ENCODE assay signal across 9 mouse cellular contexts in genomic region chr10:99467319-99467842, GRCm38 (mm10).
DNase-seq lines count a peak whose midpoint lies in the region; ATAC-seq lines count a peak whose summit lies in the region.
"Had no signal": no experiment of that assay in that cellular context is flagged by ENCODE, and none has a peak within 500 bp of the region (broad histone marks: within the 10 kb centered on the region; RNA-seq: fewer than 3 reads in every experiment).

No protein-coding gene starts in this region.

- H3K27ac ChIP-seq in brown adipose tissue, adult 24 weeks (replicated peaks; ENCODE audit: low read depth, low read length) = peak overlapping the region; percentile 51
- H3K27ac ChIP-seq: neural tube, embryonic 13.5 days had no signal

- peak overlapping the region; percentile 0; the same call in 1 of the 2 replicates for H3K4me3 ChIP-seq in brown adipose tissue, adult 24 weeks (ENCODE audit: insufficient read depth, low read depth, low read length)
- H3K4me3 ChIP-seq: neural tube, embryonic 13.5 days had no signal

- peak; percentile 74 to 86 for ATAC-seq in hematopoietic stem cell, adult 5-6 weeks (replicated peaks in 1 of 2; ENCODE audit: insufficient read depth in 1 of 2, low FRiP score in 2 of 2, low TSS enrichment in 1 of 2, low read depth in 1 of 2, poor library complexity in 2 of 2, severe bottlenecking in 2 of 2)

- peak; percentile 91 for DNase-seq in 416B (ENCODE audit: low read depth)
- peak; percentile 13 for DNase-seq in lung, postnatal 10 days
- DNase-seq in cerebellum, postnatal 36 days = no peak
- DNase-seq in cerebellum, adult 8-10 months = no peak
- no peak for DNase-seq in urinary bladder, postnatal 14 days (ENCODE audit: low spot score)
- DNase-seq: thymus, postnatal 25 days had no signal

- H3K4me1 ChIP-seq in brown adipose tissue, adult 24 weeks (ENCODE audit: control insufficient read depth, insufficient read depth, insufficient read length, low read length) = no peaks in the 10 kb centered on the region

Comparison
In these comparisons a context has a peak if more than half of its experiments do, and no peak if none do; other contexts are left out.
1. DNase-seq: peak in 416B (single experiment) and lung, postnatal 10 days (single experiment); none in cerebellum, postnatal 36 days (0 of 2), cerebellum, adult 8-10 months (single experiment) and urinary bladder, postnatal 14 days (single experiment).